Mouse (Mus musculus) bone marrow macrophage, adult 2 months (primary cell): Measurements from ENCODE around the gene Krt7.

Source experiments
- CTCF ChIP-seq: IDR thresholded peaks from 2 replicates; pipeline ENCODE4 v1.5.1; 2012; ENCODE audit warnings: low read depth, mild to moderate bottlenecking, low read length, moderate library complexity
- POLR2A ChIP-seq: IDR thresholded peaks from 2 replicates; pipeline ENCODE4 v1.6.1; 2012; ENCODE audit warnings: mild to moderate bottlenecking, low read depth, low read length, borderline replicate concordance

GRCm38 (mm10) chr15:101367497-101367896, 43.3 kb upstream of the Krt7 start:
- no peak for TF ChIP-seq CTCF
- no peak for TF ChIP-seq POLR2A
